Mouse (Mus musculus) urinary bladder, postnatal 14 days (tissue): ENCODE measurements around the gene Socs7.
A peak's percentile ranks its signal among the peaks of the same experiment; 100 is the strongest.

Experiments
- DNase-seq: peaks from one replicate; pipeline ENCODE4 v3.0.0; 2021; ENCODE audit warnings: low spot score

Socs7 gene

GRCm38 (mm10) chr11:97416637-97417035 lies 54.3 kb downstream of the Socs7 start:
- no peak for DNase-seq

DNA sequence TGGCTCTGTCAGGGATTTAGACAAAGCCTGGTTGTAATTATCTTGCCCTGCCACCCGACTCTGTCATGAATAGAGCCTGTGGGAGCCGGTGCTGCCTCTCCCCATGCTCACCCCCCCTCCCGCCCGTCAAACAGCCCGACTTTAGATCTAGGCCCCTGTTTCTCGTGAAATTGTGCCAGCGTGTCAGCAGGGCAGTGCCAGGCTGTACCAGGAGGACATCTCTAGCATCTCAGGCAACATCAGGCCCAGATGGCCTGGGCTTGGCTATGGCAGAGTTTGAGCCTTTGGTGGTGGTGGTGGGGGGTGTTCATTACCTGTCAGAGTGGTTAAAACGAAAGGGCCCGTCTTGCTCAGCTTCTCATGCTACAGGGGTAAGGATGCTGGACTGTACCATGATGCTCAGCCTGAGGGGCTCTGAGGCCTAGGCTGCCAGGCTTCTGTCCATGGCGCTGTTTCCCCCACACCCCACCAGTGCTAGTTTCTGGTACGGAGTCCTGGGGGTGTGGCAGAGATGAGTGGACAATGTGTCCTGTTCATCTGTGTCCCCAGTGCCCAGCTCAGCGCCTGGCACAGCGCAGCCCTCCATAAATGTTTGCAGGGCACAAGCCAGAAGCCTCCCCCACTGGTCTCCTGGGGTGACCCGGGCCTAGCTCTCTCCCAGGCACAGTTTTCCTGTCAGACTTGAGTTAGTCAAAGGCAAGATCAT lies 56.6 kb downstream of the Socs7 start:
- DNase-seq = no peak

- no peak for DNase-seq
These were observed 57.2 kb downstream of the Socs7 start for GRCm38 (mm10) chr11:97419540-97419900.

DNA sequence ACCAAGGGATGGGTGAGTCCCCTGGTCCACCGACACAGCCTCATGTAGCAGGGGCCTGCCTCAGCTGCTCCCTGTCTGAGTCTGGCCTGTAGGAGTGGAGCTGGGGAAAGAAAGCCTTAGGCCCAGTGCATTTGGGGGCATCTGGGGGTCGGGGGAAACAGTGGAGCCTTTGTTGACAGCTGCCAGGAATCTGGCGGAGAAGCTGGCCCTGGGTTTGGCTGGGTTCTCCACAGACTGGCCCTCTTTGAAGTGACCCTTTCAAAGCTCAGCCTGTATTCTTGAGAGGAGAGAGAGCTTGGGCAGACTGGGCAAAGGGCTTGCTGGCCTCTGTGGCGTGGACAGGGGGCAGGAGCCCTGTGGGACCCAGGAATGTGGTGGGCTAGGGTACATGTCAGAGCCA lies 60.2 kb downstream of the Socs7 start:
- DNase-seq = no peak

GRCm38 (mm10) chr11:97424092-97424692 lies 61.8 kb downstream of the Socs7 start:
- DNase-seq = no peak

GRCm38 (mm10) chr11:97424802-97425201 lies 62.5 kb downstream of the Socs7 start:
- DNase-seq = no peak

GRCm38 (mm10) chr11:97427794-97428725 lies 65.7 kb downstream of the Socs7 start:
- DNase-seq = peak; percentile 83

GRCm38 (mm10) chr11:97428726-97429077 lies 66.4 kb downstream of the Socs7 start:
- DNase-seq = no peak

- DNase-seq = no peak
These were observed 67.3 kb downstream of the Socs7 start for GRCm38 (mm10) chr11:97429615-97430014.

- DNase-seq = peak; percentile 68
These were observed 69.7 kb downstream of the Socs7 start for GRCm38 (mm10) chr11:97432015-97432414.

DNA sequence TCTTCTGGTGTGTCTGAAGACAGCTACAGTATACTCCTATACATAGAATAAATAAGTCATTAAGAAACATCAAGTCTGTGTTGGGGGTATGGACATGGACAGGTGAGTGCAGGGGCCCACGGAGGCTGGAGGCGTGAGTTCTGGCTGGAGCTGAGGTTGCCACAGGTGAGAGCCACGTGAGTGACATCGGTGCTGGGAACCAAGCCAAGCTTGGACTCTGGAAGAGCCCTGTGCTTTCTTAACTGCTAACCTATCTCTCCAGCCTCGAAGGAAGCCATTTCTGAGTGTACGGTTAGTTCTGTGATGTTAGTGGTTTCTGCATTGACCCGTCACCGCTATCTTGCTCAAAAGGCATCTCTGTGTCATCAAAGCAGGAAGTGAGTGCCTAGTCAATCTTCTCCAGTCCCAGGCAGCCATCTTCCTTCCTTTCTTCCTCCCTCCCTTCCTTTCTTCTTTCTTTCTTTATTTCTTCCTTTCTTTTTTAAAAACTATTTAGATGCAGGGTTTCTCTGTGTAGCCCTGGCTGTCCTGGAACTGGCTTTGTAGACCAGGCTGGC lies 70.7 kb downstream of the Socs7 start:
- DNase-seq = peak; percentile 44

DNA sequence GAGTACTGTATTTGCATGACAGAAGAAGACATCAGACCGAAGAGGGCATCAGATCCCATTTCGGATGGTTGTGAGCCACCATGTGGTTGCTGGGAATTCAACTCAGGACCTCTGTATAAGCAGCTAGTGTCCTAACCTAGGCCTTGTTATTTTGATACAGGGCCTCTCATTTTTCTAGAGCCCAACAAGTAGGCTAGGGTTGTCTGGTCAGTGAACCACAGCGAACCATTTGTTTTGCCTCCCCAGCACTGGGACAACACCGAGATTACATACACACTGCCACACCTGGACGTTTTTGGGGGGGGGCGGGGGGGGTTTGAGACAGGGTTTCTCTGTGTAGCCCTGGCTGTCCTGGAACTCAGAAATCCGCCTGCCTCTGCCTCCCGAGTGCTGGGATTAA lies 71.8 kb downstream of the Socs7 start:
- DNase-seq = no peak

DNA sequence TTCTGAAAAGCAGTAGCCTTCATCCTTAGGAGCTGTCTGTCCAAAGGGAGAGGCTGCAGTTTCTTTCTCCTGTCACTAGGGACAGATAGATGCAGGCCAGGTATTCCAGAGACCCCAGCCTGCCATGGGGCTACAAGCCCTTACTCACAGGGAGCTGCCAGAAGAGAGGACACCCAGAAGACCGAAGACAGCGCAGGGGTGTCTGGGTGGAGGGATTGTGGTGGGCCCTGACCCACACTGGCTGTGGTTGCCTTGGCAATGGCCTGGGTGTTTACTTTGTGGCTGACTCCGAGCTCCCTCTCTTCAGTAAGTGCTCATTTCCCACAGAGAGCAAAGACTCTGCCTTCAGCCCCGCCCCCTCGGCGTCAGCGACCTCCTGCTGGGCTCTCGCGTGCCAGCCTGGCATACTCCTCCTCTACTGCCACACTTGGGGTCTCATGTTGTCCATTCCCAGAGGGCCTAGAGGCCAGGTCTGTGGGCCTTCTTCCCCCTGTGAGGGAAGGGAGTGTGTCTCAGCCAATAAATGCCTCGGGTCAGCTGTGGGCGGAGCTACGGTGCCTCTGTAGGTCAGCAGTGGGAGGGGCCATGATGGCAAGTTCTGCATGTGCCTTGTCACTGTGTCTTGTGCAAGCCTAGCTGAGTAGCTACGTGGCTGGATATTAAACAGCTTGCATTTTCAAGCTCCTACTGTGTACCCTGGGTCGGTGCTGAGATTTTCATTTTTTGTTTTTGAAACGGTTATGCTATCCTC lies 72.5 kb downstream of the Socs7 start:
- DNase-seq = peak; percentile 93

GRCm38 (mm10) chr11:97435808-97436491 lies 73.6 kb downstream of the Socs7 start:
- peak; percentile 90 for DNase-seq

DNA sequence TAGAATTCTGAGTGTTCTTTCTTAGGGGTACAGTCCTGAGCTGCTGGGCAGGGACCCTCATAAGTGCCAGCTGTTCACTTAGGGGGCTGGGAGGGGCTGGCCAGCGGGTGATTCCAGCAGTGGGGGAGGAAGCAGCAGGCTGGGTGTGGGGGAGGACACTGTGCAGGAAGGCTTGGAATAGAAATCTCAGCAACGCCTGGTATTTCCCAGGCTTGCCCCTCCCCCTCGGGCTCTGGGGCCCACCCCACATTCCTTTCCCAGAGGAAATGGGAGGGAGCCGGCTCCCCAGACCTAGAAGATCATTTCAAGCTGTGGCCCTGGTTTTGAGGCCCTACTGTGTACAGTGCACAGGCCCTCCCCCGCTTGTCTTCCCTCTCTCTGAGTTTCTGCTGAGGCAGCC lies 75.4 kb downstream of the Socs7 start:
- DNase-seq = peak; percentile 87

DNA sequence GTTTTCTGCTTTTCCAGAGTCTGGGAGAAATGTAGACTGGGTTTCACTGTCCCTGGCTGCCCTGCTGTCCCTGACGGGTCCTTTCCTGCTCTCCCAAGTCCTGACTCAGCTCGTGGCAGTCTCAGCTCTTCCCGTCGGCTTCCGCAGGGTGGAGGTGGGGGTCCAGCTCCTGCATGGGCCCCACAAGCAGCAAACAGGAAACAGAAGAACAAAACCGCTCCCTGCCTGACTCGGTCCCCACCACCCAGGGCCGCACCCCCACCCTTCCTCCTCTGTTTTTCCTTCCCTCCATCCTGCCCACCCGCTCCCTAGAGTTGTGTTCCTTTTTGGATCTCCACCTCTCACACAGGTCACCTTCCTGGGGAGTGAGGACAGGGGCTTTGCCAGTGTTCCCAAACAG lies 76.5 kb downstream of the Socs7 start:
- DNase-seq = no peak

GRCm38 (mm10) chr11:97439935-97440334 lies 77.6 kb downstream of the Socs7 start:
- peak; percentile 87 for DNase-seq

DNA sequence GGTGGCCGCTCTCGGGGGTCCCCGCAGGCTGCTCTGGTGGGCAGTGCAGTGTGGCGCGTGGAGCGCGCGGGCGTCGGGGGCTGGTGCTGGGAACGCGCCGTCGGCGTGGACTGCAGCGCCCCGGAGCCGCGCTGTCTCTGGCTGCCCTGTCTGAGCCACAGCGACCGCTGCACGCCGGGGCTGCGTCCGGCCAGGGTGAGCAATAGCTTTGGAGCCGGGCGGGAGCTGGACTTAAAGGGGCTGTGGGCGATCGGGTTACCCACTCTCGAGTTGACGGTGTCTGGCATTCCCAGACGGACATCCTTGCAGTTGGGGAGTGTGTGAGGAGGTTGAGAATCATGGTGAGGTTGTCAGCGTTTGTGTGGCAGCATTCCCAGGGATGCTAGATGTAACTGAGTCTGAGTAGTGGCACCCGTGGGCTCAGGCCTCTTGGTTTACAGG lies 78.1 kb downstream of the Socs7 start:
- peak; percentile 47 for DNase-seq

GRCm38 (mm10) chr11:97441036-97441657 lies 78.8 kb downstream of the Socs7 start:
- peak; percentile 71 for DNase-seq

GRCm38 (mm10) chr11:97441658-97442125 lies 79.3 kb downstream of the Socs7 start:
- peak; percentile 72 for DNase-seq
